Mouse (Mus musculus) G1E (cell line): ENCODE measurements around the gene Sectm1b. TPM values are rescaled to one million over a fixed set of nuclear protein-coding genes. Genes with fewer than 3 reads are reported as not detected.

Experiments used
- ATAC-seq: 2 replicates; pipeline ENCODE4 v1.8.0; 2016; ENCODE audit warnings: mild to moderate bottlenecking; ENCODE audit not compliant: insufficient number of reproducible peaks, poor library complexity, low FRiP score, severe bottlenecking; ENCODE audit errors: extremely low read depth
- DNase-seq: peaks from one replicate; pipeline ENCODE4 v3.0.0; 2012; ENCODE audit warnings: low spot score
- H3K27me3 ChIP-seq: 2 replicates; pipeline ENCODE4 v1.6.1; 2012; ENCODE audit warnings: mild to moderate bottlenecking, low read length, inconsistent platforms; ENCODE audit not compliant: insufficient read depth
- H3K36me3 ChIP-seq: replicated peaks from 2 replicates; pipeline ENCODE3; 2012; ENCODE audit warnings: mild to moderate bottlenecking, inconsistent platforms
- H3K4me1 ChIP-seq: 2 replicates; pipeline ENCODE4 v1.6.1; 2012; ENCODE audit warnings: low read depth, low read length, inconsistent platforms, mixed read lengths; ENCODE audit not compliant: insufficient read depth
- H3K4me3 ChIP-seq: 2 replicates; pipeline ENCODE4 v1.5.1; 2012; ENCODE audit warnings: low read depth, mild to moderate bottlenecking, inconsistent platforms, low read length, moderate library complexity, mixed read lengths
- H3K9me3 ChIP-seq: replicated peaks from 2 replicates; pipeline ENCODE4 v1.6.1; 2012; ENCODE audit warnings: inconsistent platforms
- CTCF ChIP-seq: IDR thresholded peaks from 2 replicates; pipeline ENCODE4 v1.5.1; 2012; ENCODE audit warnings: low read depth, low read length, inconsistent platforms, mixed read lengths
- GATA1 ChIP-seq: IDR thresholded peaks from 2 replicates; pipeline ENCODE4 v1.6.1; 2012; ENCODE audit warnings: borderline replicate concordance, low read length, inconsistent platforms, mixed read lengths
- GATA2 ChIP-seq: IDR thresholded peaks from 2 replicates; pipeline ENCODE4 v1.6.1; 2012; ENCODE audit warnings: low read depth, low read length, inconsistent platforms, borderline replicate concordance
- POLR2AphosphoS5 ChIP-seq: IDR thresholded peaks from 2 replicates; pipeline ENCODE4 v1.6.1; 2012; ENCODE audit warnings: low read depth, low read length, inconsistent platforms; ENCODE audit not compliant: insufficient replicate concordance
- TAL1 ChIP-seq: conservative IDR thresholded peaks from 2 replicates; pipeline ENCODE4 v1.6.1; 2012; ENCODE audit warnings: low read depth, low read length, inconsistent platforms, mixed read lengths
- polyA plus RNA-seq: library from polyadenylated mRNA; stranded (reverse); fragments of >175 nt; gene quantifications from 2 replicates; pipeline ENCODE4 v1.2.3, GENCODE M21; 2012
- total RNA-seq, 2 experiments: library from RNA; stranded (forward) in 1 of 2; stranded (reverse) in 1 of 2; fragments of 200-1000 nt in 1 of 2; fragments of >200 nt in 1 of 2; fragmentation: Nextera tagmentation in 1 of 2; gene quantifications; 2 replicates each; pipeline ENCODE4 v1.2.3; 2014 to 2017

Gene Sectm1b
- total and polyA plus RNA-seq, 3 experiments, result 0.16 TPM; not detected in 2

DNA sequence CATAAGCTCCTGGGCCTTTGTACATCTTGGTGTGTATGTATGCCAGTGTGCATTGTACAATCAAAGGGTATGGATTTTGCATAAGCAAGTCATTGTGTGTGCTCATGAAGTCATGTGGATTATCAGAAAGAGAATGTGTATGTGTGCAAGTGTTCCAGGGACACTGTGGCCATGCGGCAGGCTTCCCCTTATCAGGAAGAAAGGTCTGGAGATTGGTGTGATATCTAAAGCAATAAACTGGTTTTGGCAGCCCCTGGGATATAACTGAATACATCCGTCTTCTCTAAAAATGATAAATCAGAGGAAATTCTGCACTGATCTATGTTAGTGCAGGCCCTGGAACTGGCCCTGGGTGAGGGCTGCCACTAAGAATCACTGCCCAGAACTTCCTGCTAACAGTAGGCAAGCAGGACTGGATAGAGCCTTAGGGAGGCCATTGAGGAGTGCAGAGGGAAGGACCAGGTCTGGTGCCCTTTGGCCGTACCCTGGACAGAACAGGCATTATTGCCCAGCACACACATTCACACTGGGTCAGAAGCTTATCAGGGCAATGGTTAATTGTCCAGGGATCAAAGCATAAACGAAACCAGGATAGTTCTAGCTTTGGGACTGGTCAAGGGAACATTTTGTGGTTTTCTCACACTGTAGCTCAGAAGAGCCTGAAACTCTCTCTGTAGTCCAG, 37.9 kb upstream of the Sectm1b start:
- no peak for ATAC-seq
- Histone ChIP-seq H3K27me3 (peaks cover 43% of the 10 kb centered on the region), H3K4me1 (peaks cover 18% of the 10 kb centered on the region), H3K4me3 (no peak overlapping the region), H3K36me3 (no peaks in the 10 kb centered on the region), H3K9me3 (no peaks in the 10 kb centered on the region)
- no peak for DNase-seq
- TF ChIP-seq CTCF, result no peak
- no peak for TF ChIP-seq TAL1
- TF ChIP-seq POLR2AphosphoS5, result no peak
- no peak for TF ChIP-seq GATA2
- TF ChIP-seq GATA1, result no peak

DNA sequence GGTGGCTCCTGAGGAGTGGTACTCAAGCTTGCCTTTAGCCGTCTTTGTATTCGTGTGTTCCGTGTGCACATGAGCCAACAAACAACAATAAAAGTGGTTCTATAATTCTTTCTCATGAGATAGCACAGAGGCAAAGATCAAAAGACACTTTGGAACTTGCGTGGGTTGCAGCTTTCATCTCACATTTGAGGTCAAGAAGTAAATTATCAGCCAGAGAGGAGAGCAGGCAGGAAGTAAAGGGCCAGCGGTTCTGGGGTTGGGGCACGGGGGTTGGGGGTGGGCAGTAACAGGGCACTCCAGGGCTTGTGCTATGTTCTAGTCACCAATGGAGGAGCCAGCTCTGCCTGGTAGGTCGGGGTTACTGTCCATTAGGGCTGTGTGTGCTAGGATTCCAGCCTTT, 37.3 kb upstream of the Sectm1b start:
- H3K4me3 ChIP-seq, result no peak overlapping the region
- no peaks in the 10 kb centered on the region for H3K36me3 ChIP-seq
- ATAC-seq, result no peak
- peaks cover 18% of the 10 kb centered on the region for H3K4me1 ChIP-seq
- H3K9me3 ChIP-seq, result no peaks in the 10 kb centered on the region
- TF ChIP-seq CTCF, result no peak
- no peak for TF ChIP-seq GATA2
- no peak for TF ChIP-seq GATA1
- no peak for TF ChIP-seq TAL1
- TF ChIP-seq POLR2AphosphoS5, result no peak
- H3K27me3 ChIP-seq, result peaks cover 43% of the 10 kb centered on the region
- DNase-seq, result no peak

DNA sequence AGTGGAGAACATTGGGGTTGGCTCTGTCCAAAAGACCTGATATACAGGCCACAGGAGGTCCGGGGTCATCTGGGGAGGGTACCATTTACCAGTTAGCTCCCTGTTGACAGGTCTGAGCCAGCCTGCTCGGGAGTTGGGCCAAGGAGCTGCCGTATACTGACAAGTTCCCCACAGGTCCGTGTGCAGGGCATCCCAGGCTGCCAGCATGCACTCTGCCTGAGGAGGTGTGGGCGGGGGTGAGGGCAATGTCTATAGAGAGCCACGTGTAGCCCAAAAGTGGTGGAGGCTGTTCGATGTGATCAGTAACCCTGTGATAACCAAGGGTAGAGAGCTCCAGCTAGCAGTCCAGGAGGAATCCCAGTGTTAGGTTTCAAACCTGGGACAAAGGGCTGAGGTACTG, 36.4 kb upstream of the Sectm1b start:
- H3K4me1 ChIP-seq, result peaks cover 18% of the 10 kb centered on the region
- no peak overlapping the region for H3K4me3 ChIP-seq
- H3K9me3 ChIP-seq, result no peaks in the 10 kb centered on the region
- DNase-seq (no peak), ATAC-seq (no peak)
- H3K27me3 ChIP-seq, result peaks cover 43% of the 10 kb centered on the region
- no peak for TF ChIP-seq GATA1
- no peak for TF ChIP-seq POLR2AphosphoS5
- TF ChIP-seq TAL1, result no peak
- TF ChIP-seq GATA2, result no peak
- H3K36me3 ChIP-seq, result no peaks in the 10 kb centered on the region

DNA sequence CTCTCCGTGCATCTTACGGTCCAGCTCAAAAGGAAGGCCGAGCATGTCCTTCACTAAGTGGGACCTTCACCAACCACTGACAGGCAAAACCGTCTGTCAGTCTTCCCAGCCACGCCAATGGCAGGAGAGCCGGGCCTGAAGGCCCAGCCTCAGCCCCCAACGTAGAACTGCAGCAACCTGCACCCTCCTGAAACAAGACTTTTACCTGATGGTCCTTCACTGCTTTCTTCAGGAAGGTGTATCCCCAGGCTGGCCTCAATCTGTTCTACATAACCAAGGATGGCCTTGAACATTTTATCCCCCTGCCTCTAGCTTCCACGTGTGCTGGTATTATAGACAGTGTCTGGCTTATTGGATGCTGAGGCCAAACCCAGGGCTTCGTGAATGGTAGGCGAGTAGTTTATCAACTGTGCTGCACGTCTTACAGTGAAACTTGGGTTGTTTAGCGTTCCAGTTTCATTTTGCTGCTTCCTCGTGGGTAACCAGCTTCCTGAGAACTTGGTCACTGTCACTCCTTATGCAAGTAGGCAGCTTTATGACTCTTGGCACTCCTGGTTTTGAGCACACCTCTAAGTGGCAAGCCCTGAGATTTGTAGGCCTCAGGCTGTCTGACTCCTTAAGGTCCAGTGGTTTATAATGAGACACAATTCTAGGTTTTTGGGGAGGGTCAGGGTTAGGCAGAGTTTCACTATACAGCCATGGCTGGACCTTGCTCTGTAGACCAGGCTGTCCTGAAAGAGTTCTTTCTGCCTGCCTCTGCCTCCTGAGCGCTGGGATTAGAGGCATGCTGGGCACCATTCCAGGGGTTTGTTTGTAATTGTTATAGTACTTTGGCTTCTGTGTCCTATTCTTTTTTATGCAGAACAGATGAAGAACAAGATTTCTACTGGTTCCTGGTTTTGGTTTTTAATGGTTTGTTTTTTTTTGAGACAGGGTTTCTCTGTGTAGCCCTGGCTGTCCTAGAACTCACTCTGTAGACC, 29.5 kb upstream of the Sectm1b start:
- no peak for DNase-seq
- ATAC-seq, result no peak
- Histone ChIP-seq H3K27me3 (peaks cover 27% of the 10 kb centered on the region), H3K36me3 (no peaks in the 10 kb centered on the region), H3K4me1 (peaks cover 4% of the 10 kb centered on the region; the same call in 1 of the 2 replicates), H3K9me3 (no peaks in the 10 kb centered on the region), H3K4me3 (no peak overlapping the region)
- TF ChIP-seq GATA1 (no peak), POLR2AphosphoS5 (no peak), GATA2 (no peak), TAL1 (no peak), CTCF (no peak)

DNA sequence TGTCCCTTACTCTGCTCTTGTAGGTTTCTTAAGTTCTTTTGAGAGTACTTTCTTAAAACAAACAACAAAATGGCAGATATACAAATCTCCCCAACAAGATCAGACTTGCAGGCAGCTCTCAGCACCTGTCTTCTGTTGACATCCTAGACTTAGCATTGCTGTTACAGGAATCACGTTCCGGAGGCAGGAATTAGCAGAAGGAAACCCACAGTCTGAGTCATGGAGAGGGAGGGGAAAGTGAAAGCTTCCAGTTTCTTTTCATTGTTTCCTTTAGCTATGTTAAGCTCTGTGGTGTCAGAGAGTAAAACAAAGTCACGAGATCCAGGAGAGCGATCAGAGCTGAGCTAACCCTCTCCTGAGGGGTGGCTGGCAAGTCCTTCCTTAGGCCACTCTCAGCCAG, 27.6 kb upstream of the Sectm1b start:
- TF ChIP-seq GATA1 (no peak), TAL1 (no peak), GATA2 (no peak), CTCF (no peak), POLR2AphosphoS5 (no peak)
- no peaks in the 10 kb centered on the region for H3K4me1 ChIP-seq
- no peak for DNase-seq
- no peaks in the 10 kb centered on the region for H3K36me3 ChIP-seq
- H3K4me3 ChIP-seq, result no peak overlapping the region
- ATAC-seq, result no peak
- H3K9me3 ChIP-seq, result no peaks in the 10 kb centered on the region
- H3K27me3 ChIP-seq, result peaks cover 15% of the 10 kb centered on the region

DNA sequence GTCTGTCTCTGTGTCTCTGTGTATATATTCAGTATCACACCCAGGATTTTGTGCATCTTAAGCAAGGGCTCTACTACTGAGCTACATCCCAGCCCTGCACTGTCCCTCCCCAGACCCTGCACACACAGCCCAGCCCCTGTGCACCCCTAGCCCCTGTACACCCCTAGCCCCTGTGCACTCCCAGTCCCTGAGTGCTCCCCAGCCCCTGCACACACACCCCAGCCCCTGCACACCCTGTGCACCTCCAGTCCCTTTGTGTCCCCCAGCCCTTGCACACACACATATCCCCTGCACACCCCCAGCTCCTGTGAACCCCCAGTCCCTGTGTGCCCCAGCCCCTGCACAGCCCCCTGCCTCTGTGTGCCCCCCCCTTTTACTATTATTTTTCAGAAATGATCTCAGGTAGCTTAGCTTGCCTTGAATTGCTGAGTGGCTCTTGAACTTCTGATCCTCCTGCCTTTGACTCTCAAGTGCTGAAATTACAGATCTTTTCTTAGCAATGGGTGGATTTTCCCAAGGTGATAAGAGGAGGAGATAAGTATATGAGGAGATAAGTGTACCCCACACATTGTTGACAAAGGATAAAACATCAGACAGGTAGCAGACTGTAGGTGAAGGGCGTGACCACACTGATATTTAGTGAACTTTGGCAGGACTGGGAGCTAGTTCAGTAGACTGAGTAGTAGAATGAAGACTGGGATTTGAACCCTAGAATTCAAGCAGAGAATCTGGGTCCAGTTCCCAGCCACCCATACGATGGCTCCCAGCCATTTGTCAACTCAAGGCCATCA, 26.6 kb upstream of the Sectm1b start:
- Histone ChIP-seq H3K27me3 (peaks cover 15% of the 10 kb centered on the region), H3K4me1 (no peaks in the 10 kb centered on the region), H3K9me3 (no peaks in the 10 kb centered on the region), H3K36me3 (no peaks in the 10 kb centered on the region), H3K4me3 (no peak overlapping the region)
- TF ChIP-seq TAL1 (no peak), GATA1 (no peak), CTCF (no peak), POLR2AphosphoS5 (no peak), GATA2 (no peak)
- no peak for DNase-seq
- no peak for ATAC-seq
